Mouse (Mus musculus) olfactory bulb, adult 2 months (tissue): ENCODE measurements around the gene Slc25a1. TPM values are rescaled to one million over a fixed set of nuclear protein-coding genes. Genes with fewer than 3 reads are reported as not detected.

Source experiments
- H3K27ac ChIP-seq: fragments of 200-500 bp; 2 replicates; pipeline ENCODE4 v1.5.1; 2012; ENCODE audit warnings: low read depth, low read length; ENCODE audit not compliant: insufficient read depth
- H3K4me1 ChIP-seq: fragments of 200-500 bp; 2 replicates; pipeline ENCODE4 v1.6.1; 2012; ENCODE audit warnings: low read length; ENCODE audit not compliant: control insufficient read depth, insufficient read depth
- H3K4me3 ChIP-seq: fragments of 200-500 bp; 2 replicates; pipeline ENCODE4 v1.5.1; 2012; ENCODE audit warnings: mild to moderate bottlenecking, low read depth, low read length, moderate library complexity; ENCODE audit not compliant: insufficient read depth
- CTCF ChIP-seq: fragments of 200-500 bp; IDR thresholded peaks from 2 replicates; pipeline ENCODE4 v1.5.1; 2012; ENCODE audit warnings: low read depth, mild to moderate bottlenecking, low read length, moderate library complexity; ENCODE audit not compliant: insufficient read depth
- POLR2A ChIP-seq: fragments of 200-500 bp; IDR thresholded peaks from 2 replicates; pipeline ENCODE4 v1.6.1; 2012; ENCODE audit warnings: mild to moderate bottlenecking, low read depth, low read length, moderate library complexity; ENCODE audit not compliant: insufficient read depth
- WGBS: fragments of 180-500 bp; shearing (Covaris S2); methylation state at CpG from one replicate; pipeline ENCODE4 v1.1.7; 2018; 5-methylcytosine and 5-hydroxymethylcytosine counted together
- polyA plus RNA-seq: library from polyadenylated mRNA; stranded (reverse); fragments of >200 nt; gene quantifications from 2 replicates; pipeline ENCODE4 v1.2.4, GENCODE M21; 2012; ENCODE audit warnings: low replicate concordance; ENCODE audit not compliant: missing spikeins, insufficient read depth, insufficient read length

Gene Slc25a1
- polyA plus RNA-seq, 1 experiment: not detected

DNA sequence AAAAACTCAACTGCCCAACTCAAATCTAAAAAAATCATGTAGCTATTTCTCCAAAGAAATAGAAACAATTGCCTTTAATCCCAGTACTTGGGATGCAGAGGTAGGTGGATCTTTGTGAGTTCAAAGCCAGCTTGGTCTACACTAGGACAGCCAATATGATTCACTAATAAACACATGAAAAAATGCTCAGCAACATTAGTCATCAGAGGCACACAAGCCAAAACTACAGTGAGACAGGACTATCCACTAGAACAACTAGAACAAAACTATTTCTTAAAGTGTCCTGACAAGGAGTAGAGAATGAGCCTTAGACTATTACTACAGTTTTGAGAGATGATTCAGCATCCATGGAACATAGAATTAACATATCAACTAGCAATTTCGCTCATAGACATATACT is 51.9 kb downstream of the Slc25a1 start:
- 77% methylated on average over 1 of the region's 1 CpGs for WGBS
- Histone ChIP-seq H3K4me3 (no peak overlapping the region), H3K4me1 (peaks cover 8% of the 10 kb centered on the region; the same call in 1 of the 2 replicates), H3K27ac (no peak overlapping the region)
- no peak for TF ChIP-seq CTCF
- TF ChIP-seq POLR2A: no peak

Other genes with a start within 250 kb of the Slc25a1 start
- not detected in 2 replicates for gene Med15, start 195.3 kb downstream of the Slc25a1 start, polyA plus RNA-seq
- gene Klhl22, start 168.6 kb downstream of the Slc25a1 start, polyA plus RNA-seq: not detected in 2 replicates
- gene Scarf2, start 130.9 kb downstream of the Slc25a1 start, polyA plus RNA-seq: not detected in 2 replicates
- not detected in 2 replicates for gene B830017H08Rik, start 95.1 kb downstream of the Slc25a1 start, polyA plus RNA-seq
- gene Car15, start 89.9 kb downstream of the Slc25a1 start, polyA plus RNA-seq: not detected in 2 replicates
- not detected in 2 replicates for gene Gm20518, start 36.5 kb downstream of the Slc25a1 start, polyA plus RNA-seq
- gene Tssk1, start 34.0 kb downstream of the Slc25a1 start, polyA plus RNA-seq: not detected in 2 replicates
- not detected in 2 replicates for gene Dgcr2, start 29.7 kb downstream of the Slc25a1 start, polyA plus RNA-seq
- not detected in 2 replicates for gene Tssk2, start 29.6 kb downstream of the Slc25a1 start, polyA plus RNA-seq
- gene Ess2, start 16.9 kb downstream of the Slc25a1 start, polyA plus RNA-seq: not detected in 2 replicates
- gene Gsc2, start 13.2 kb downstream of the Slc25a1 start, polyA plus RNA-seq: not detected in 2 replicates
- gene Vpreb2, start 52.2 kb upstream of the Slc25a1 start, polyA plus RNA-seq: not detected in 2 replicates
- gene Dgcr6, start 124.6 kb upstream of the Slc25a1 start, polyA plus RNA-seq: not detected in 2 replicates
- not detected in 2 replicates for gene Prodh, start 162.0 kb upstream of the Slc25a1 start, polyA plus RNA-seq
- gene Rtn4r, start 199.4 kb upstream of the Slc25a1 start, polyA plus RNA-seq: not detected in 2 replicates